Mouse (Mus musculus): Measurements from ENCODE around the gene Fancg. TPM values are rescaled to one million over a fixed set of nuclear protein-coding genes. Genes with fewer than 3 reads are reported as not detected.

Fancg gene
- total and polyA plus RNA-seq, 3 experiments, result 11.4 to 24.6 TPM; not detected in 1

GRCm38 (mm10) chr4:43031237-43031995, 21.1 kb upstream of the Fancg start, which contains the start of gene Stoml2 (continued):
- TF ChIP-seq MAX (IDR thresholded peaks at IDR 0.05; ENCODE audit: low read length) (peak; percentile 63; the same call in 1 of the 2 replicates), USF1 (IDR thresholded peaks at IDR 0.05; ENCODE audit: low read depth, low read length) (peak; percentile 49; the same call in 1 of the 2 replicates), NELFE (IDR thresholded peaks at IDR 0.05; ENCODE audit: low read depth, low read length) (peak; percentile 94), SMC3 (IDR thresholded peaks at IDR 0.05; ENCODE audit: low read depth, low read length) (peak; percentile 13; the same call in 1 of the 2 replicates)

- TF ChIP-seq NELFE (IDR thresholded peaks at IDR 0.05; ENCODE audit: low read depth, low read length), result no peak
- TF ChIP-seq POLR2AphosphoS2 (IDR thresholded peaks at IDR 0.05; ENCODE audit: low read length), result no peak; the same call in 1 of the 2 replicates
- no peak for TF ChIP-seq TCF12 (IDR thresholded peaks at IDR 0.05; ENCODE audit: low read depth, low read length)
- TF ChIP-seq SMC3 (IDR thresholded peaks at IDR 0.05; ENCODE audit: low read depth, low read length), result no peak
- no peak for TF ChIP-seq ELF1 (IDR thresholded peaks at IDR 0.05; ENCODE audit: low read depth, low read length)
- TF ChIP-seq UBTF (IDR thresholded peaks at IDR 0.05; ENCODE audit: borderline replicate concordance, insufficient read depth, low read depth, low read length), result no peak
- no peak for TF ChIP-seq CHD2 (IDR thresholded peaks at IDR 0.05; ENCODE audit: low read length)
- TF ChIP-seq RCOR1 (IDR thresholded peaks at IDR 0.05; ENCODE audit: low read depth, low read length), result no peak
- TF ChIP-seq TBP (IDR thresholded peaks at IDR 0.05; ENCODE audit: low read depth, low read length), result no peak
- Histone ChIP-seq H3K9me3 (replicated peaks; ENCODE audit: insufficient read depth, low read length) (no peaks in the 10 kb centered on the region), H3K27me3 (ENCODE audit: control insufficient read depth in 1 of 2, insufficient read depth in 2 of 2, low read length in 2 of 2) (no peaks in the 10 kb centered on the region), H3K9ac (ENCODE audit: control insufficient read depth, low read depth, low read length, poor library complexity, severe bottlenecking) (peak overlapping the region; percentile 88), H3K27ac (ENCODE audit: control insufficient read depth, low read depth, low read length) (peak overlapping the region; percentile 75), H3K4me1 (ENCODE audit: control insufficient read depth in 1 of 2, insufficient read depth in 2 of 2, low read length in 2 of 2) (peaks cover 4 to 9% of the 10 kb centered on the region in 2 experiments; a peak in 3 of 4 replicates), H3K36me3 (ENCODE audit: control insufficient read depth in 1 of 2, insufficient read depth in 2 of 2, low read length in 2 of 2) (peaks cover 1 to 5% of the 10 kb centered on the region in 2 experiments; a peak in 3 of 4 replicates), H3K79me2 (ENCODE audit: control insufficient read depth, insufficient read depth, low read length, poor library complexity) (peaks cover 16% of the 10 kb centered on the region), H3K4me3 (ENCODE audit: control insufficient read depth in 1 of 2, insufficient read depth in 1 of 2, low read depth in 2 of 2, low read length in 2 of 2) (peak overlapping the region; percentile 84 to 93)
- peak; percentile 57 for DNase-seq (ENCODE audit: low read depth, low spot score)
Measured at GRCm38 (mm10) chr4:43030780-43031230, 20.5 kb upstream of the Fancg start.

GRCm38 (mm10) chr4:43030352-43030751, 20.0 kb upstream of the Fancg start:
- Histone ChIP-seq H3K27ac (ENCODE audit: control insufficient read depth, low read depth, low read length) (peak overlapping the region; percentile 75; the same call in 1 of the 2 replicates), H3K27me3 (ENCODE audit: control insufficient read depth in 1 of 2, insufficient read depth in 2 of 2, low read length in 2 of 2) (no peaks in the 10 kb centered on the region), H3K9me3 (replicated peaks; ENCODE audit: insufficient read depth, low read length) (no peaks in the 10 kb centered on the region), H3K36me3 (ENCODE audit: control insufficient read depth in 1 of 2, insufficient read depth in 2 of 2, low read length in 2 of 2) (peaks cover 1 to 5% of the 10 kb centered on the region in 2 experiments; a peak in 3 of 4 replicates), H3K79me2 (ENCODE audit: control insufficient read depth, insufficient read depth, low read length, poor library complexity) (peaks cover 16% of the 10 kb centered on the region), H3K9ac (ENCODE audit: control insufficient read depth, low read depth, low read length, poor library complexity, severe bottlenecking) (peak overlapping the region; percentile 88), H3K4me3 (ENCODE audit: control insufficient read depth in 1 of 2, insufficient read depth in 1 of 2, low read depth in 2 of 2, low read length in 2 of 2) (peak overlapping the region; percentile 84 to 93), H3K4me1 (ENCODE audit: control insufficient read depth in 1 of 2, insufficient read depth in 2 of 2, low read length in 2 of 2) (peaks cover 4 to 9% of the 10 kb centered on the region in 2 experiments; a peak in 3 of 4 replicates)
- DNase-seq (ENCODE audit: low read depth, low spot score), result no peak
- TF ChIP-seq RAD21 (IDR thresholded peaks at IDR 0.05; ENCODE audit: low read depth, low read length) (no peak), MYB (IDR thresholded peaks at IDR 0.05; ENCODE audit: low read depth, low read length) (no peak), RCOR1 (IDR thresholded peaks at IDR 0.05; ENCODE audit: low read depth, low read length) (no peak)
